Mouse (Mus musculus): ENCODE data around the gene Ubl5. TPM values are rescaled to one million over a fixed set of nuclear protein-coding genes. Genes with fewer than 3 reads are reported as not detected.
"Not testable (repeated sequence)": the region's sequence is repeated elsewhere in the genome, so short reads cannot be mapped to it uniquely, and the experiment has no call there.

Gene Ubl5
- 330 TPM in 2 replicates for polyA plus RNA-seq (2016; fragmentation: Nextera tagmentation; extraction: Ambion mirVana)

- Histone ChIP-seq H3K4me3 (peak within 1 kb of the TSS; percentile 84), H3K27me3 (ENCODE audit: low read depth, poor library complexity, severe bottlenecking) (no peaks in the 10 kb centered on the region), H3K9me3 (replicated peaks) (no peaks in the 10 kb centered on the region), H3K4me1 (peaks cover 21% of the 10 kb centered on the region), H3K36me3 (peaks cover 39% of the 10 kb centered on the region), H3K27ac (peak within 1 kb of the TSS; percentile 93)
- peak; percentile 93 for DNase-seq (ENCODE audit: low spot score)
- under 1% methylated on average over 51 of the region's 51 CpGs for WGBS
These were observed at the start of gene Ubl5 for GRCm38 (mm10) chr9:20642101-20642895. Gene Ubl5 (plus strand): TSS chr9:20642878.

GRCm38 (mm10) chr9:20601270-20601669 lies 41.4 kb upstream of the Ubl5 start:
- no peaks in the 10 kb centered on the region for H3K4me1 ChIP-seq
- 82% methylated on average over 6 of the region's 6 CpGs for WGBS

GRCm38 (mm10) chr9:20606269-20606668 lies 36.4 kb upstream of the Ubl5 start:
- H3K36me3 ChIP-seq: peaks cover 12% of the 10 kb centered on the region
- H3K27ac ChIP-seq: no peak overlapping the region
- WGBS: 97% methylated on average over 1 of the region's 1 CpGs
- H3K27me3 ChIP-seq (ENCODE audit: low read depth, poor library complexity, severe bottlenecking): no peaks in the 10 kb centered on the region
- H3K9me3 ChIP-seq (replicated peaks): no peaks in the 10 kb centered on the region
- no peak for DNase-seq (ENCODE audit: low spot score)
- H3K4me1 ChIP-seq: 0 out of 2 replicates have a peak, but pooled peaks cover 4% of the 10 kb centered on the region
- peak overlapping the region; percentile 82; the same call in 1 of the 2 replicates for H3K4me3 ChIP-seq

More at GRCm38 (mm10) chr9:20601270-20601669, 41.4 kb upstream of the Ubl5 start:
- Histone ChIP-seq H3K9me3 (replicated peaks) (no peaks in the 10 kb centered on the region), H3K4me3 (no peak overlapping the region), H3K27ac (no peak overlapping the region), H3K27me3 (ENCODE audit: low read depth, poor library complexity, severe bottlenecking) (no peaks in the 10 kb centered on the region), H3K36me3 (peaks cover 11% of the 10 kb centered on the region)
- DNase-seq (ENCODE audit: low spot score): no peak

- DNase-seq (ENCODE audit: low spot score): peak; percentile 89
- under 1% methylated on average over 57 of the region's 57 CpGs for WGBS
- Histone ChIP-seq H3K4me3 (peak overlapping the region; percentile 82), H3K27ac (peak overlapping the region; percentile 98), H3K4me1 (0 out of 2 replicates have a peak, but pooled peaks cover 4% of the 10 kb centered on the region), H3K27me3 (ENCODE audit: low read depth, poor library complexity, severe bottlenecking) (no peaks in the 10 kb centered on the region), H3K36me3 (peaks cover 12% of the 10 kb centered on the region), H3K9me3 (replicated peaks) (no peaks in the 10 kb centered on the region)
These were observed 35.3 kb upstream of the Ubl5 start for GRCm38 (mm10) chr9:20607100-20607974.

GRCm38 (mm10) chr9:20609831-20610464 lies 32.7 kb upstream of the Ubl5 start:
- Histone ChIP-seq H3K4me3 (no peak overlapping the region), H3K9me3 (replicated peaks) (no peaks in the 10 kb centered on the region), H3K27me3 (ENCODE audit: low read depth, poor library complexity, severe bottlenecking) (no peaks in the 10 kb centered on the region), H3K27ac (no peak overlapping the region), H3K4me1 (0 out of 2 replicates have a peak, but pooled peaks cover 4% of the 10 kb centered on the region), H3K36me3 (peaks cover 12% of the 10 kb centered on the region)
- no peak for DNase-seq (ENCODE audit: low spot score)
- 90% methylated on average over 5 of the region's 5 CpGs for WGBS

- no peak overlapping the region for H3K4me3 ChIP-seq
- 82% methylated on average over 5 of the region's 5 CpGs for WGBS
- H3K27me3 ChIP-seq (ENCODE audit: low read depth, poor library complexity, severe bottlenecking): no peaks in the 10 kb centered on the region
- H3K9me3 ChIP-seq (replicated peaks): no peaks in the 10 kb centered on the region
- no peak overlapping the region for H3K27ac ChIP-seq
- H3K4me1 ChIP-seq: no peaks in the 10 kb centered on the region
- DNase-seq (ENCODE audit: low spot score): no peak
- H3K36me3 ChIP-seq: peaks cover 12% of the 10 kb centered on the region
These were observed 30.7 kb upstream of the Ubl5 start for GRCm38 (mm10) chr9:20611976-20612375.

GRCm38 (mm10) chr9:20616685-20617084 lies 26.0 kb upstream of the Ubl5 start:
- 93% methylated on average over 2 of the region's 2 CpGs for WGBS
- Histone ChIP-seq H3K4me3 (no peak overlapping the region), H3K36me3 (no peaks in the 10 kb centered on the region), H3K27me3 (ENCODE audit: low read depth, poor library complexity, severe bottlenecking) (no peaks in the 10 kb centered on the region), H3K9me3 (replicated peaks) (no peaks in the 10 kb centered on the region), H3K27ac (no peak overlapping the region), H3K4me1 (no peaks in the 10 kb centered on the region)
- DNase-seq (ENCODE audit: low spot score): no peak

- no peaks in the 10 kb centered on the region for H3K9me3 ChIP-seq (replicated peaks)
- no peak overlapping the region for H3K27ac ChIP-seq
- WGBS: 96% methylated on average over 2 of the region's 2 CpGs
- H3K4me3 ChIP-seq: no peak overlapping the region
- peaks cover 7% of the 10 kb centered on the region; the same call in 1 of the 2 replicates for H3K36me3 ChIP-seq
- no peak for DNase-seq (ENCODE audit: low spot score)
- no peaks in the 10 kb centered on the region for H3K27me3 ChIP-seq (ENCODE audit: low read depth, poor library complexity, severe bottlenecking)
- no peaks in the 10 kb centered on the region for H3K4me1 ChIP-seq
These were observed 11.3 kb upstream of the Ubl5 start for GRCm38 (mm10) chr9:20631332-20631731.

GRCm38 (mm10) chr9:20635676-20636075 lies 7.0 kb upstream of the Ubl5 start:
- not testable (repeated sequence) for H3K27me3 ChIP-seq (ENCODE audit: low read depth, poor library complexity, severe bottlenecking); H3K9me3 ChIP-seq (replicated peaks); DNase-seq (ENCODE audit: low spot score); H3K4me3 ChIP-seq; H3K27ac ChIP-seq; H3K4me1 ChIP-seq
- 90% methylated on average over 8 of the region's 8 CpGs for WGBS
- H3K36me3 ChIP-seq: peaks cover 35% of the 10 kb centered on the region

GRCm38 (mm10) chr9:20636256-20636655 lies 6.4 kb upstream of the Ubl5 start:
- H3K4me3 ChIP-seq: no peak overlapping the region
- H3K4me1 ChIP-seq: peaks cover 2% of the 10 kb centered on the region
- peaks cover 35% of the 10 kb centered on the region for H3K36me3 ChIP-seq
- H3K9me3 ChIP-seq (replicated peaks): no peaks in the 10 kb centered on the region
- H3K27ac ChIP-seq: no peak overlapping the region
- 72% methylated on average over 3 of the region's 3 CpGs for WGBS
- DNase-seq (ENCODE audit: low spot score): no peak
- no peaks in the 10 kb centered on the region for H3K27me3 ChIP-seq (ENCODE audit: low read depth, poor library complexity, severe bottlenecking)

GRCm38 (mm10) chr9:20636790-20637189 lies 5.9 kb upstream of the Ubl5 start:
- Histone ChIP-seq H3K4me3 (no peak overlapping the region), H3K27me3 (ENCODE audit: low read depth, poor library complexity, severe bottlenecking) (no peaks in the 10 kb centered on the region), H3K9me3 (replicated peaks) (no peaks in the 10 kb centered on the region), H3K4me1 (peaks cover 7% of the 10 kb centered on the region), H3K36me3 (peaks cover 35% of the 10 kb centered on the region), H3K27ac (no peak overlapping the region)
- 85% methylated on average over 2 of the region's 2 CpGs for whole genome bisulfite sequencing
- no peak for DNase-seq (ENCODE audit: low spot score)

- Histone ChIP-seq H3K27ac (no peak overlapping the region), H3K9me3 (replicated peaks) (no peaks in the 10 kb centered on the region), H3K4me3 (no peak overlapping the region), H3K27me3 (ENCODE audit: low read depth, poor library complexity, severe bottlenecking) (no peaks in the 10 kb centered on the region), H3K4me1 (peaks cover 12% of the 10 kb centered on the region), H3K36me3 (peaks cover 35% of the 10 kb centered on the region)
- no peak for DNase-seq (ENCODE audit: low spot score)
- WGBS: 94% methylated on average over 19 of the region's 19 CpGs
These were observed 4.1 kb upstream of the Ubl5 start for GRCm38 (mm10) chr9:20638552-20638951.

All from limb, embryonic 10.5 days (tissue).